Mouse (Mus musculus): ENCODE results near the gene Cbx4.
A peak's percentile ranks its signal among the peaks of the same experiment; 100 is the strongest.

DNA sequence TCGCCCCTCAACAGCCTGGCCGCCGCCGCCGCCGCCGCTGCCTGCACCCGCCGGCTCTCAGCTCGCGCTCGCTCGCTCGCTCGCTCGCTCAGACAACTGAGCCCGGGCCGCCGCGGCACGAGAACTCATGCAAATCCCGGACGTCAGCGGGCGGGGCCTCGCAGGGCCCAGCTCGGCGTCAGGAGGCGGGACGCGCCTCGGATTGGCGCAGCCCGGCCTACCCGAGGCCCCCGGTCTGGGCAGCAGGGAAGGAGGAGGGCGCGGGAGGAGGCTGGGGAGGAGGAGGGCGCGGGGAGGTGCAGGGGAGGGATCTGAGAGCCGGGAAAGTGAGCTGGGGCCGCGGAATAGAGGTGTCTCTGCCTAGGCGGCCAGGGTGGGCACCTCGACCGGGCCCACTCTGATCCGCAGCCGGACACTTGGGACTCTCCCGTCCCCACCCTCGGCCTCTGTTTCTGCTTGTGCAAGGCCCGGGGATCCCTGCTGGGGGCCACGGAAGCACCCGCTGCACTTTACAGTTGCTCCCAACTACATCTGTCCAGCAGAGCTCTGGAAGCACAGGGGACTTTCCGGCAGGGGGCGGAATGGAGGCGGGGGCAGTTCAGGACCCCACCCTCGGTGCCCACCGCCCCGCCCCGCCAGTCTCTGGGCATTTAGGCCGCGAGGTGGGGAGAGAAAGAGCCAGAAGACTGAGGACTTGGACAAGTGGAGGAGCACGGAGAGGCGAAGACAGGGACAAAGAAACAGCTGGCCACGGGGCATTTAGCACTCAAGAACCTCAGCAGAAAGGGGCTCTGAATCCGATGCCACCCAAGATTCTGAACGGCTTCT is at the start of gene Cbx4:
- TF ChIP-seq CTCF (IDR thresholded peaks at IDR 0.05; ENCODE audit: extremely low read depth, insufficient read depth, insufficient read length, insufficient replicate concordance), result no peak
- TF ChIP-seq POLR2A (IDR thresholded peaks at IDR 0.05; ENCODE audit: low read depth, low read length), result peak; percentile 81

Data from spleen, adult 2 months (tissue).